Mouse (Mus musculus): Measurements from ENCODE around the gene March4. TPM values are rescaled to one million over a fixed set of nuclear protein-coding genes. Genes with fewer than 3 reads are reported as not detected.

The March4 gene
- total RNA-seq (2021): under 1 TPM; 0.13 to 0.41 TPM
- long read RNA-seq, experiment 1, partial matches to known transcripts: 0 of 1 reads
- long read RNA-seq, experiment 1, other reads (novel, unspliced or antisense): 1 of 1 reads
- long read RNA-seq, experiment 2, partial matches to known transcripts: 0 of 4 reads
- long read RNA-seq, experiment 2, other reads (novel, unspliced or antisense): 4 of 4 reads

- peak; percentile 15 for DNase-seq
Observed at GRCm38 (mm10) chr1:72536611-72537351, at the start of gene March4. TSS of gene March4 (minus strand) at chr1:72536930.

GRCm38 (mm10) chr1:72585971-72586875, 49.5 kb upstream of the March4 start:
- no peak for DNase-seq

DNA sequence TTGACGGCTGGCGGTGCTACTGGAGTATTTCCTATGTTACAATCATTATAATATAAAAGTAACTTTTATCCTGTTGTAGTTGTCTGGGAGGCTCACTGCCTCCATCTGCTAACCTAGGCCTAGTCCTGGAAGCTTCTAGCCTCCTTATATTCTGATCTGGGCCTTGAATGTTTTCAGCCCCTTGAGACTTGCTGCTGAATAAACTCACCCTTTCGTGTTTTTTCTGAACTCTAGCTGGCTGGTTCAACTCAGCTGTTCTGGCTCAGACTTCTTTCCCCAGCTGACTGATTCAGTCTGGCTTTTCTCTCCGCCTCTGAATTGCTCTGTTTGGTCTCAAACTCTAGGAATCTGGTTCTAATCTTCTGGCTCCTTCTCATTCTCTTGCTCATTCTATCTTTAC, 47.2 kb upstream of the March4 start:
- DNase-seq: no peak

- peak; percentile 93 for DNase-seq
Observed at GRCm38 (mm10) chr1:72582947-72583731, 46.4 kb upstream of the March4 start, which contains the start of gene Smarcal1. TSS of gene Smarcal1 (plus strand) at chr1:72583251.

DNA sequence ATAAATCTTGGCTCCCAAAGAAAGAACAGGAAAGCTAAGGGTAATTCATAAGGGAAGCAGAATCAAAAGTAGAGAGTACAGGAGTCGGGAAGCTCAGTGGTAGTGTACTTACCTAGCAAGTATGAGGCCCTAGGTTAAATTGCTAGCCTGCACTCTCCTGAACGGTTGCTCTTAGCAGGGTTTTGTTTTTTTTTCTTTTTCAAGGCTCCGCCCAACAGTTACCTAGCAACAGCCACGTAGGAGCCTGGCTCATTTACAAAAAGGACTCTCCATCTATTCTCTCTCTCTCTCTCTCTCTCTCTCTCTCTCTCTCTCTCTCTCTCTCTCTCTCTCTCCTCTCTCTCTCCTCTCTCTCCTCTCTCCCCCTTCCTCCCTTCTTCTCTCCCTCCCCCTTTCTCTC, 42.1 kb upstream of the March4 start:
- DNase-seq: no peak

- DNase-seq: no peak
Observed at GRCm38 (mm10) chr1:72578351-72578750, 41.6 kb upstream of the March4 start.

- DNase-seq: no peak
Observed at GRCm38 (mm10) chr1:72577481-72577922, 40.8 kb upstream of the March4 start.

- no peak for DNase-seq
Observed at GRCm38 (mm10) chr1:72575121-72575520, 38.4 kb upstream of the March4 start.

DNA sequence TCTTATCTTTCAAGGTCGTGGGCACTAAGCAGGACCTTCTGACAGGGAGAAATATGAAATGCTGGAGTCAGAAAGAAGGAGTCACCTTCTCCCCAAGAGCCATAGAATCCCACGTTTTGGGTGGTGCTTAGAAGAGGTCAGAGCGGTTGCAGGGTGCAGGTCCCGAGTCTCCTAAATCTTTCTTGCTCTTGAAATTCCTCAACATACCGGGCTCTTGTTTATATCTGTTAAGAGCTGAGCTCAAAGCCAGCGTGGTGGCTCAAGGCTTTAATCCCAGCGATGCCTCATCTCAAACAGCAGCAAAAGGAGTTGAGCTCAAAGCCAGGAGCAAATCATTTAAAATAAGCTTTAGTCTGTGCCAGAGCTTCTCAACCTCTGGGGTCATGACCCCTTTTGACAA, 37.9 kb upstream of the March4 start:
- no peak for DNase-seq

GRCm38 (mm10) chr1:72574047-72574446, 37.3 kb upstream of the March4 start:
- no peak for DNase-seq

- no peak for DNase-seq
Observed at GRCm38 (mm10) chr1:72568725-72569124, 32.0 kb upstream of the March4 start.

GRCm38 (mm10) chr1:72567056-72567455, 30.3 kb upstream of the March4 start:
- no peak for DNase-seq

- DNase-seq: no peak
Observed at GRCm38 (mm10) chr1:72564334-72564962, 27.7 kb upstream of the March4 start.

GRCm38 (mm10) chr1:72558625-72559024, 21.9 kb upstream of the March4 start:
- DNase-seq: no peak

- DNase-seq: no peak
Observed at GRCm38 (mm10) chr1:72556471-72556870, 19.7 kb upstream of the March4 start.

GRCm38 (mm10) chr1:72550317-72550716, 13.6 kb upstream of the March4 start:
- DNase-seq: no peak

- DNase-seq: no peak
Observed at GRCm38 (mm10) chr1:72538266-72538665, 1.5 kb upstream of the March4 start.

DNA sequence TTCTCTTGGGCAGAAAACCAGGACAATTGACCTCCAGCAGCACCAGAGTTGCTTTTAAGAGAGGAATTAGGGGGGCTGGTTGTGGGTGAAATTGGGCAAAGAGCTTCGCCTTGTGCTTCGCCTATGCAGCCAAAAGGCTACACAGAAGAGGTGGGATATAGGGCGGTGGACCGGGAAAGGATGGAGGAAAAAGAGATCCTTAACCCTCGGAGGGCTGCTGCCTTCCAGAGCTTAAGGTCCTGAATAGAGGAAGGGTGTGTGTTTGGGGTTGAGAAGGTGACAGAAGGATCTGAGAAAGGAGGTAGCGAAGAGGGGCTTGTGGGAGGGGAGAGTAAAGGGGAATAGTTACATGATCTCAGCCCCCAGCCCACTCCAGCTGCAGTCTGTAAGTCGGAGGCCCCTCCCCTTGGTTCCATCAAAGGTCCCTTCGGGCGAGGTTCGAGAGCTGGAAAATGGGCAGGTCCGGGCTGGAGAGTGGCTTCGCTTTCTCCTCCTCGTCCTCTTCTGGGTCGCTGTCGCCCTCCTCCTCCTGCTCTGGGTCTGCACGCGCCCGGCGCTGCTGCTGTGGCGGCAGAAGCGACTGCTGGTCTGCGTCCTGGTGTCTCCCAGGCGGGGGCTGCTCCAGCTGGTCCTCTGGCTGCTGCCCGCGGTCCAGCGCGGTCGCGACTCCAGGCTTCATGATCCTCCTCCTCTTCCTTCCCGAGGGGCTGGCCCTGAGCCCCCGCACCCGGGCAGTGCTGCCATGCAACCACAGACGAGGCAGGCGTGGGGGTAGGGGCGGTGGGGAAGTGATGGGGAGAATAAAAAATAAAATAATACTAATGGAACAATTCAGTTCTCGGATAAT, 782 bp downstream of the March4 start:
- DNase-seq: no peak

DNA sequence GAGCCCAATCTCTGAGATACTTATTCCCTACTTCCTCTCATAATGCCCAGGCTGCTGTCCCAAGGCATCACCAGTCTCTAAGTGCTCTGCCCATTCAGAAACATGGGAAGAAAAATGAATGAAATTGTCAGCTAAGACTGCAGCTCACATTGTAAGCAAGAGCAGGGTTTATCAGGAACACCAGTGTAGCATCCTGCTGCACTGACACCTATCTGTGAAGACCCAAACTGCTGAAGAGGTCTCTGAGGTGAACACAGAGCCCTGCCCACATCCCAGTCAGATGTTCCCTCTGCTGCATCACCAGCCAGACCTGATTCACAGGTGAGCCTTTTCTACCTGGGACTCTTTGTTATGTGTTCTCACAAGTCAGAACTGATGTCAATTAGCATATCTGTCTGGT, 3.3 kb downstream of the March4 start:
- DNase-seq: no peak

GRCm38 (mm10) chr1:72532926-72533325, 3.8 kb downstream of the March4 start:
- no peak for DNase-seq
